Mouse (Mus musculus): ENCODE results near the gene Ppm1e.

Gene Ppm1e

DNA sequence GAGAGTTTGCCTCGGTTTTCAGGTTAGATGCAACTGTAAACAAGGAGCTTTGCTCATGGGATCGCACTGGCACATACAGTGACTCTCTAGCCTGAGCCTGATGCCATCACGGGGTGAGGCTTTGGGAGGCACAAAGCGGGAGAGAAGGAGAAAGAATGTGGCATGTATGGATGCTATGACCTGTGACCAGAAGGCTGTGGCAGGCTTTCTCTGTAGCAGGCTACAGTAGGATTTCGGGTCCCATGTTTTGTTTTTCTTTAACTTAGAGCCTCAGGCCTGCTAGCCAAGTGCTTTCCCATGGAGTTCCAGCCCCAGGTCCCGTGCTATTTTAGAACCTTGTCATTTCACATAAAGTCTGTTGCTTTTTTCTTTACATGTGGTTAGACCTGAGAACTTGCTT is 108.7 kb downstream of the Ppm1e start:
- no peak for DNase-seq (ENCODE audit: inconsistent ontology term)

DNA sequence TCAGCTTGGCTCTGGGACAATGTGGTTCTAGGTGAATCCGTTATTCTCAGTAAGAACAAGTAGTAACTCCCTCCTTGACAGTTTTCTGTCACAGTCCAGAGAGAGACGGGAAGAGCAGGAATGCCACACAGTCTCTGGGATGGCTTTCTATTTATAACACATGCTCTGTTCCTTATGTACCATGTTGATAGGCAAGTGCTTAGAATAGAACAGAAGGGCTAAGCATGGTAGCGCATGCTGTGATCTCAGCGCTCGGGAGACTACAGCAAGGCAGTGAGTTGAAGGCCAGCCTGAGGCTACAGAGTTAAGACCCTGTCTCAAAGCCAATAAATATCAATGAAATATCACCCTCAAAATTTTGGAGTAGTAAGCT is 111.3 kb downstream of the Ppm1e start:
- DNase-seq (ENCODE audit: inconsistent ontology term) = no peak

DNA sequence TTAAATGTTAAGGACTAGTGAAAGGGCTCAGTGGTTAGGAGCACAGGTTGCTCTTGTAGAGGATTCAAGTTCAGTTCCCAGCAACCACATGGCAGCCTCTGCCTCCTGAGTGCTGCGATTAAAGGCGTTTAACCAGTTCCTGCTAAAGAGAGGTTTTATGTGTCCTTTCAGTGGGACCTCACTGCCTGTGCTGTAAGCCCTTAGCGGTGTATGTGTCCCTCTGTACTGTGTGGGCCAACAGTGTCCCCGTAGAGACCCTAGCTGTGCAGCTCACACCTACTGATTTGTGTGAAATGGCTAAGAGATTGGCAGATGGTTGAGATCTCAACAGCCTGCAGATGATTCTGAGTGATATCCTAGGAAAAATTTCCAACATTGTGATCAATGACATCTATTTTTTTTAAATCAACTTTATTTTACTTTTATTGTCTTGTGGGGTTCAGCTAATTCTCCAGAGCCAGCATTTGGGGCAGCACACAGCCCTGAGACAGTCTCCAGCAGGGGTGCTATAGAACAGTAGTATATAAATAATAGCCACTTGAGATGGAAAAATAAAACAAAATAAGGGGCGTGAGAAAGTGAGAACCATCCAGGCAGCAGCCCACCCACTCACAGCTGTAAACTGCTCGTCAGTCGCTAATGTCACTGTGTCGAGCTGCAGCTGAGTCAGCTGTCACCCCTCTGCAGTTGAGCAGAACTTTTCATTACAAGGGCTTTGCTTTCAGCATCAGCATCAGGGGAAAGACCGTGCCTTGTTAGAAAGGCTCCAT is 111.9 kb downstream of the Ppm1e start:
- no peak for DNase-seq (ENCODE audit: inconsistent ontology term)

DNA sequence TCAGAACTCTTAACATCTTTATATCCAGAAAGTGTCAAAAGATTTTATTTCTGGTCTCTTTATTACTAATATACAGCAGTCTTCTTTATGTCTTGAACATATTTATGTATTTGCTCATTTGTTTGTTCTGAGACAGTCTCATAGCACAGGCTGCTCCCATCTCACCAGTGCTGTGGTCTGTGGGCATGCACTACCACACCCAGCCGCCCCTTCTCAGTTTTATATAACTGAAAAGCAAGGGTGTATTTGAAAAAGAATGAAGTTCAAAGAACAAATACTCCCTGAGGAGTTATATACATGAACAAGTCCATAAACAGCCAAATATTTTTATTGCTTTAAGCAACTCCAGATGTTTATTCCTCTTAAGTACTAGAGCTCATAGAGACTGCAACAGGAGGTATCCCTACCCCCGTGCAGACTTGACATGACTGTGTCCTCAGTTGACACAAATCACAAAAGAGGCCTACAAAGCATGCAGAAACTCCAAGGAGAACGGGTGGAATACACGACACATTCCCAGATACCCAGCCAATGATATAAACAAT is 112.6 kb downstream of the Ppm1e start:
- DNase-seq (ENCODE audit: inconsistent ontology term) = no peak

DNA sequence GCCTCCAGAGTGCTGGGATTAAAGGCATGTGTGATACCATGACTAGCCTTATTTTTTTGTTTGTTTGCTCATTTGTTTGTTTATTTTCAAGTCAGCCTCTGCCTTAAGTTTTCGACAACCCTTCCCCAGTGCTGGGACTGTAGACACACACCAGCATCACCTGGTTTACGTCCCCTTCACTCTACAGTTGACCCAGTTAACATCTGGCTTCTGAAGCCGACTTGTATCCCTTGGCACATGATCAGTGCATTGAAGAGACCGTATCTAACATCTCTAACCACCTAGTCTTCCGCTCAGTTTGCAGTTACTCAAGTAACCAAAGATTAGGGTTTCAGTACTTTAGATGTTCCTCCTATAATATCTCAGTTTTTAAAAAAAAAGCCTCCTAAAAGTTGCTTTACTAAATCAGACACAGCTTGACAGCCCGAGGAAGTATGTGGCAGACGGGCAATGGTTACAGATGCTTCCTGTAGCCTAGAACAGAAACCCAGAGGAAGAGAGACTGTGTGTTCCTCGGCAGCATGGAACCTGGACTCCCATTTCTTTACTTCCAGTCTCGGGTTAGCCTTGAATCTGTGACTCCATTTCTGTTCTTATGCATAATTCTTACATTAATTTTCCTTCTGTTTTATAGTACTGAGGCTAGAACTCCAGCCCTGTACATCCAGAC is 113.5 kb downstream of the Ppm1e start:
- no peak for DNase-seq (ENCODE audit: inconsistent ontology term)

DNA sequence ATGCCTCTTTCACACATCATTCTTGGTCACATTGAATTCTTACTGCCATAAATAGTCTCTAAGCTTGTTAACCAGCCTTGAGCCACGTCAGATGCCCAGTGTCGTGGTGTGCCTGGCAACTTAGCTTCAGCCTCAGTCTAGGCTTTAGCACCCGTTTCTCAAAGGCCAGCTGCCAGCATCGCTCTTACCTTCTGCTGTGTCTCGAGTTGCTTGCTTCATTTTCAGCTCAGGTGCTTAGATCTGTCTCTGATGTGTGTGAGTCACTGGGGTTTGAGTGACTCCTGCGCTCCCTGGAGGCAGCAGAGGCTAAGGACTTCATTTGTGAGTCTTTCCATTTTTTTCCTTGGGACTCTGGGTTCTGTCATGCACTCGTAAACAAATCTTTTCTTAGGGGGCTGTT is 117.6 kb downstream of the Ppm1e start:
- DNase-seq (ENCODE audit: inconsistent ontology term) = no peak

DNA sequence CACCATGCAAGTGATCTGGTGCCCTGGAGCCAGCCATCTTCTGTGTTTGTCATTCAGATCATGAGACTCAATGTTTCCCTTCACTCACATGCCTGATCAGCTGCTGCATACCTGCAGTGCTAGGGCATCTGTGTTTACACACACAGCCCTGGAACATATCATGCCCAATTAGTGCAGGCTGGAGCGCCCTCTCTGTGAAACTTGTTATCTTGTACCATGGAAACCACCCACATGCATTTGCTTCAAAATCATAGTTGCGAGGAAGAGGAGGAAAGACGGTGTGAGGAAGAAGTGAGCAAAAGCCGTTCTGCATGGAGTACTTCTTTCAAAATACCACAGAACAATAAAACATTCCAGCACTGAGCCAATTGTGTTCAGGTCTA is 118.0 kb downstream of the Ppm1e start:
- DNase-seq (ENCODE audit: inconsistent ontology term) = no peak

DNA sequence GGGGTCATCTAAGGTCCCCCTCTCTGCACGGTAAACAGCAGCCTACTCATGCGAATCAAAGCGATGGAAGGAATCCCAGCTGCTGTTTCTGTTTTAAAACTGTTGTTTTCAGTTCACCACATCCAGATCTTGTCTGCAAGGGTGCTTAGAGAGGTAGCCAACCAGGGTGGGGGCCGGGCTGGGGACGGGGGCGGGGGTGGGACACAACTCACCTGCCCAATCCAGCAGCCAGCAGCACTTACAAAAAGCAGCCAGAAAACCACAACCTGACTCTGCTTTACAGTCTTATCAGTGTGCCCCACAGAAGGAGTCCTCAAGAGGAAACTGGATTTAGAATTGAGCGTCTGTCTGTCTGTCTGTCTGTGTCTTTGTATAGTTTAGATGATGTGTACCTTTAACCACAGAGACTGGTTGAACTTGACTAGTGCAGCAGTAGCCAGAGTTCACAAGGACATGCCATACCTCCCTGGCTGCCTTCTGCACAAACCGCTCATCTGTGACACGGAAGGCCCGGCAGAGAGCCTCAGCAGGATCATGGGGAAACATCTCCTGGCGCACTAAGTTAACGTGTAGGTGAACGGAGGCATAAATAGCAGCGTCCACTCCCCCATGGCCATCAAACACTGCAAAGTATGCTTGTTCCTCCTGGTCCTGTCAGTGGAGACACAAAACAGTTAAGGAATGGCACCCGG is 118.5 kb downstream of the Ppm1e start:
- DNase-seq (ENCODE audit: inconsistent ontology term) = no peak

DNA sequence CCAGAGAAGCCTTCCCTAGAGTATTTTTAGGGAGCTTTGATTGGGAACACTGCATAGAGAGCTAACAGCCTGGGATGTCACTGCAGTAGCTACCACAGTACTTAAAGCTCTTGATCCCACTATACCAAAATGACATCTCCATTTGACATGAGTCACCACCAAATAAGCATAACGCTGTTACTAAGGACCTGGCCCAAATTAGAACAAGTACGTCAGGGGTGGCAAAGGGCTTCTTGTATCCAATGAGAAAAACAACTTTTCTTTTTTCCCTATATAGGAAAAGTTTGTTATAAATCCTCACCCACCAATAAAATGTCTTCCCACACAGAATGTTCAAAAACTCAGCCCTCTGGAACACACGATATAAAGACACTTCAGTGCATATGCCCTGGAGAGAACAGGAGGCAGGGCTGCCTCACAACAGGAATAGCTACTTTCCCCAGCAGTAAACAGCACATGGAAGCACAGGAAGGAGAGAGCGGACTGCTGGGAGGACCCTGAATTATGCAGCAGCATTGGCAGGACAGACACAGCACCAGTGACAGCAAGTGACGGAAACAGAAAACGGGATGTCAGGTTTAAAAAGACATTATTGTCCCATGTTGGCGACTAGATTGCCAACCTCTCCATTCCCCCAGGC is 119.8 kb downstream of the Ppm1e start:
- no peak for DNase-seq (ENCODE audit: inconsistent ontology term)

DNA sequence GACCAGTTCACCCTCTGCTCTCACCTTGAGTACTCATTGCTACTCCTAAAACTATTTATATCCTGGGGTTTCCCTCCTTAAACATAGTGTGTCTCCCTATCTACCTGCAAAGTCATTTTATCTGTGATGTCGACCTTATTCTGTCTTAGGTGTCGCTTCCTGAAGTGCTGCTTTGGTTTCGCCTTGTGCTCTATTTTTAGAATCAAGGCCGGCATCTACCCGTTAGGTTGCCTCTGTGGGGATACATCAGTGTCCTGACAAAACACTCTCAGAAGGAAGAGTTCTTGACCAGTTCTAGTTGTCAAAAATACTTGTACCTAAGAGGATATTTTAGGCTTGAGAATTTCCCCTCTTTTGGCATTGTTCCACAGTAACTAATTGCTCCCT is 123.3 kb downstream of the Ppm1e start:
- DNase-seq (ENCODE audit: inconsistent ontology term) = no peak

DNA sequence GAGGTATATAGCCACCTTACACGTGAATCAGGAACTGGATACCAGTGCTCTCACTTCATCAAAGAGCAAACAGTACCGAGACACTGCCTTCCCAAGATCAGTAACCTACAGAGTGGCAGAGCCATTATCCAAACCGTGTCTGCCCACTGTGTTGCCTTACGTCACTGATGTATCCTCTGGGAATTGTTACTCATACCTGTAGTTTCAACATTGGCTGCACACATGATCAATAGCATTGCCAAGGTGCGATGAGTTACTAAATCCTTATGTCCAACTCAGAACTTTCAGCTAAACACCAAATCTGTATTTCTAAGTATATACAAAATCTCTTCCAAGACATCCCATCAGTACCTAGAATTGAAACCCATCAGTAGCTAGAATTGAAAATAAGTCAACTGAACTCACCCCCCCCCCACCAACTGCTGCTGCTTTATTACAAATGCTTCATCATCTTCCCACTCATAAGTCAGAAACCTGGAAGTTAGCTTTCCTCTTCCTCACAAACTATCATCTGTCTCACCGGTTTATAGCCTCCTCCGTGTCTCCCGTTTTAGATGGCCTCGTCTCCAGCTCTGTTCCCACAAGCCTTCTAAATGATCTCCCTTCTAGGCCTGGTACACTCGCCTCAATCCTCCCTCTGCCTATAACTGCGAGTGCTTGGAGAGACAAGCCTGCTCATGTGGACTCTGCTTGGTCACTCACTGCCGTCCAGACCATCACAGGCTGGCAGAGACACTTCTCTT is 123.9 kb downstream of the Ppm1e start:
- no peak for DNase-seq (ENCODE audit: inconsistent ontology term)

DNA sequence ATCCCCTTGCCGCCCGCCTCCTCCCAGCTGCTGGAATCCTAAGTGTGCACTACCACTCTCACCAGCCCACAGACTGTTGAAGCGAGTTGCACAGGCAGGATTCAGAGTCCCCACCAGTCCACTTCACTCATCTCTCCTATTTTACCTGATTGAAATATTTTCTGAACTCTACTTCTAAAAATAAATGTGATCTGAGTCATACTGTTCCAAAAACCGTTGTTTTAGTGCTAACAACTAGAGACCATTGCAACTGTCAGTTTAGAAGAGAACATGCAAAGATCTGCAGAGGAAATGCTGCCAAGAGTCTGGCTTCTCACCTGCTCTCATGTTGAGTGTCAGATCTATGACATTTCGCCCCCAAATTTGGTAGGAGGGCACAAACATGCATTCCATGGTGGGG is 125.4 kb downstream of the Ppm1e start:
- DNase-seq (ENCODE audit: inconsistent ontology term) = no peak

DNA sequence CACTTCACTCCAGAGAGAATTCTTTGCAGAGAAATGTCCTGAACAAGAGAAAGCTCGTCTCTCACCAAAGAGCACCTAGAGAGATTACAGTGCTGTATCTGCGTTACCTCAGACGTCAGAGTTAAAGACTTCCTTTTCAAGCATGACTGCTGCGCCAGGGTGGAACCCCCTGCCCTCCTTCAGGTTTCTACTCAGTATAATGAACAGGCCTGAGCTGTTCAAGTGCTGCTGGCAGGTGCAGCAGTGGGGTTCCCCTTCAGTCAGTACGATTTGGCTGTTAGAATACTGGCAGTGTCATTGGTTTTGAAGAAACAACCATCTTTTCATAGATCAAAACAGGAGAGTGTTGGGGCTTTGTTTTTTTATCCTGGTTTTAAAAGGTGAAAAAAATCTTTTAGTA is 131.8 kb downstream of the Ppm1e start:
- DNase-seq (ENCODE audit: inconsistent ontology term) = no peak

DNA sequence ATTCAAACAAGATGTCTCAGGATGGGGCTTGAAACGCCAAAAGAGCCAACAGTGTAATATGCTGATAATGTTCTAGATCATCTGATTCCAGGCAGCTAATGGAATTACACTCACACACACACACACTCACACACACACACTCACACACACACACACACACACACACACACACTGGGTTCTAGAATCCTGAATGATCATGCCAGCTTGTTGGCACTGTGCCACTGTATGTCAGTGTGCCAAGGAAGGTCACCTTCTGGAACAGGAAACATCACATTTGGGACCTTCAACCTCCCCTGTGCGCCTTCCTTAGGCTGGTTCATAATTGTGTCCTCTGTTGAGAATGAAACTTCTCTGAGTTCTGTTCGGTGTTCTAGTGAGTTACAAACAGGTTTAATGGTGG is 136.1 kb downstream of the Ppm1e start:
- DNase-seq (ENCODE audit: inconsistent ontology term) = no peak

DNA sequence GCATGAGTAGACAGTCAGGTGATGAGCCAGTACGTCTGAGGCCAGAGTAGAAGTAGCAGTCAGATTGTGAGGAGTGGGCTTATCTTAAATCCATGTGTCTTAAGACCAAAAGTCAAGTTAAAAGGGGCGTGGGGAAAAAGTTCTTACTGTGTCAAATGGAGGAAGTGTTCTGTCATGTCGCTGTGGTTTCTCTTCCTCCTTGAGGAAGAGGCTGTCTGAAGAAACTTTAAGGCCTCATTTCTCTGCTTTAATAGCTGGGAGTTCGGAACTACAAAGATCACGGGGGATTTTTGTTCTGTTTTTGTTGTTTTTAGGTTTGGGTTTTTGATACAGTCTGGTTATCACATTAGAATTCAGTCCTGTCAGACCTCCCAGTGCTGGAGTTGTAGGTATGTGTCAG is 146.5 kb downstream of the Ppm1e start:
- DNase-seq (ENCODE audit: inconsistent ontology term) = no peak

Measured in Muller cell, postnatal 12 days (primary cell).